Mouse (Mus musculus) CH12.LX (cell line): ENCODE measurements around the gene Slc12a6. TPM values are rescaled to one million over a fixed set of nuclear protein-coding genes. Genes with fewer than 3 reads are reported as not detected.

Experiments
- DNase-seq: peaks from one replicate; pipeline ENCODE4 v3.0.0-alpha.2; 2013; ENCODE audit errors: extremely low read depth
- H3K27ac ChIP-seq: 2 replicates; pipeline ENCODE4 v1.5.1; 2012; ENCODE audit warnings: low read depth, mild to moderate bottlenecking, control low read depth, moderate library complexity; ENCODE audit not compliant: insufficient read depth
- H3K27me3 ChIP-seq: replicated peaks from 2 replicates; pipeline ENCODE3; 2012; ENCODE audit warnings: inconsistent platforms
- H3K36me3 ChIP-seq, 2 experiments: replicated peaks in 1 of 2; 2 replicates each; pipeline versions ENCODE3 to v1.6.1; 2012; ENCODE audit warnings: inconsistent platforms in 1 of 2, low read length in 1 of 2, mild to moderate bottlenecking in 1 of 2, mixed read lengths in 1 of 2, moderate library complexity in 1 of 2; ENCODE audit not compliant: control insufficient read depth in 1 of 2, insufficient read depth in 1 of 2
- H3K4me1 ChIP-seq, 2 experiments: 2 replicates each; pipeline ENCODE4 v1.6.1; 2012; ENCODE audit warnings: inconsistent platforms in 1 of 2, moderate library complexity in 1 of 2; ENCODE audit not compliant: insufficient read depth in 2 of 2, control insufficient read depth in 1 of 2
- H3K4me2 ChIP-seq: 2 replicates; pipeline ENCODE4 v1.6.1; 2012; ENCODE audit warnings: low read depth, mild to moderate bottlenecking, control low read depth; ENCODE audit not compliant: poor library complexity, insufficient read depth, severe bottlenecking
- H3K4me3 ChIP-seq, 3 experiments: fragments of 150-350 bp in 1 of 3; sonication (generic) in 1 of 3; replicated peaks in 1 of 3; 2 replicates each; pipeline versions ENCODE3 to v1.5.1; 2011 to 2012; ENCODE audit warnings: low read depth in 2 of 3, low read length in 2 of 3, mild to moderate bottlenecking in 2 of 3, moderate library complexity in 2 of 3, control low read depth in 1 of 3, improper control_type of control experiment in 1 of 3, inconsistent platforms in 1 of 3, mixed read lengths in 1 of 3; ENCODE audit not compliant: poor library complexity in 1 of 3
- H3K79me2 ChIP-seq: replicated peaks from 2 replicates; pipeline ENCODE4 v1.6.1; 2012; ENCODE audit warnings: mild to moderate bottlenecking, moderate library complexity; ENCODE audit not compliant: control insufficient read depth, poor library complexity, insufficient read depth, severe bottlenecking; ENCODE audit errors: extremely low read depth
- H3K9ac ChIP-seq: 2 replicates; pipeline ENCODE4 v1.6.1; 2012; ENCODE audit warnings: low read depth, mild to moderate bottlenecking, control low read depth, moderate library complexity; ENCODE audit not compliant: insufficient read depth
- H3K9me3 ChIP-seq: replicated peaks from 2 replicates; pipeline ENCODE3; 2012; ENCODE audit warnings: low read length, inconsistent platforms, mixed read lengths
- BHLHE40 ChIP-seq: IDR thresholded peaks from 2 replicates; pipeline ENCODE4 v1.6.1; 2011; ENCODE audit warnings: mild to moderate bottlenecking, low read depth, low read length, improper control_type of control experiment
- CHD2 ChIP-seq: IDR thresholded peaks from 2 replicates; pipeline ENCODE4 v1.6.1; 2011; ENCODE audit warnings: low read length, improper control_type of control experiment
- CTCF ChIP-seq, 2 experiments: IDR thresholded peaks in 1 of 2; conservative IDR thresholded peaks in 1 of 2; 2 replicates each; pipeline ENCODE4 v1.5.1; 2011 to 2012; ENCODE audit warnings: low read depth in 2 of 2, low read length in 2 of 2, improper control_type of control experiment in 1 of 2, inconsistent platforms in 1 of 2, mild to moderate bottlenecking in 1 of 2, moderate library complexity in 1 of 2
- ELF1 ChIP-seq: IDR thresholded peaks from 2 replicates; pipeline ENCODE4 v1.6.1; 2014; ENCODE audit warnings: low read depth, mild to moderate bottlenecking, inconsistent platforms, low read length, improper control_type of control experiment
- EP300 ChIP-seq: IDR thresholded peaks from 2 replicates; pipeline ENCODE4 v1.6.1; 2011; ENCODE audit warnings: low read length, improper control_type of control experiment
- ETS1 ChIP-seq: conservative IDR thresholded peaks from 2 replicates; pipeline ENCODE4 v1.6.1; 2012; ENCODE audit warnings: low read depth, mild to moderate bottlenecking, inconsistent platforms, low read length, improper control_type of control experiment, moderate library complexity
- GABPA ChIP-seq: IDR thresholded peaks from 2 replicates; pipeline ENCODE4 v1.6.1; 2012; ENCODE audit warnings: low read depth, low read length, improper control_type of control experiment, inconsistent platforms; ENCODE audit not compliant: insufficient replicate concordance
- IRF4 ChIP-seq: IDR thresholded peaks from 2 replicates; pipeline ENCODE4 v1.6.1; 2014; ENCODE audit warnings: low read depth, mild to moderate bottlenecking, inconsistent platforms, low read length, improper control_type of control experiment
- JUN ChIP-seq: IDR thresholded peaks from 2 replicates; pipeline ENCODE4 v1.6.1; 2011; ENCODE audit warnings: low read depth, mild to moderate bottlenecking, low read length, improper control_type of control experiment, moderate library complexity; ENCODE audit not compliant: insufficient read depth
- JUND ChIP-seq: conservative IDR thresholded peaks from 2 replicates; pipeline ENCODE4 v1.6.1; 2011; ENCODE audit warnings: low read depth, low read length, improper control_type of control experiment
- KAT2A ChIP-seq: IDR thresholded peaks from 2 replicates; pipeline ENCODE4 v1.6.1; 2012; ENCODE audit warnings: low read length, improper control_type of control experiment, inconsistent platforms; ENCODE audit not compliant: insufficient replicate concordance
- MAFK ChIP-seq: IDR thresholded peaks from 2 replicates; pipeline ENCODE4 v1.6.1; 2011; ENCODE audit warnings: low read length, improper control_type of control experiment; ENCODE audit not compliant: insufficient replicate concordance
- MAX ChIP-seq: IDR thresholded peaks from 2 replicates; pipeline ENCODE4 v1.6.1; 2011; ENCODE audit warnings: low read length, improper control_type of control experiment
- MAZ ChIP-seq: IDR thresholded peaks from 2 replicates; pipeline ENCODE4 v1.6.1; 2012; ENCODE audit warnings: low read depth, mild to moderate bottlenecking, inconsistent platforms, low read length, improper control_type of control experiment, moderate library complexity
- MEF2A ChIP-seq: IDR thresholded peaks from 2 replicates; pipeline ENCODE4 v1.6.1; 2014; ENCODE audit warnings: low read depth, mild to moderate bottlenecking, inconsistent platforms, low read length, improper control_type of control experiment, borderline replicate concordance
- MXI1 ChIP-seq: IDR thresholded peaks from 2 replicates; pipeline ENCODE4 v1.6.1; 2011; ENCODE audit warnings: mild to moderate bottlenecking, low read depth, low read length, improper control_type of control experiment
- NELFE ChIP-seq: IDR thresholded peaks from 2 replicates; pipeline ENCODE4 v1.6.1; 2011; ENCODE audit warnings: low read depth, low read length, improper control_type of control experiment
- NRF1 ChIP-seq: IDR thresholded peaks from 2 replicates; pipeline ENCODE4 v1.6.1; 2014; ENCODE audit warnings: low read depth, mild to moderate bottlenecking, inconsistent platforms, low read length, improper control_type of control experiment, moderate library complexity
- PAX5 ChIP-seq: IDR thresholded peaks from 2 replicates; pipeline ENCODE4 v1.6.1; 2012; ENCODE audit warnings: low read length, inconsistent platforms, mixed read lengths
- POLR2AphosphoS2 ChIP-seq: IDR thresholded peaks from 2 replicates; pipeline ENCODE4 v1.6.1; 2011; ENCODE audit warnings: low read depth, low read length, improper control_type of control experiment
- SIN3A ChIP-seq: IDR thresholded peaks from 2 replicates; pipeline ENCODE4 v1.6.1; 2012; ENCODE audit warnings: low read length, improper control_type of control experiment, inconsistent platforms
- TBP ChIP-seq: conservative IDR thresholded peaks from 2 replicates; pipeline ENCODE4 v1.6.1; 2011; ENCODE audit warnings: low read depth, low read length, improper control_type of control experiment
- TCF12 ChIP-seq: IDR thresholded peaks from 2 replicates; pipeline ENCODE4 v1.6.1; 2014; ENCODE audit warnings: low read depth, mild to moderate bottlenecking, inconsistent platforms, low read length, improper control_type of control experiment
- UBTF ChIP-seq: IDR thresholded peaks from 2 replicates; pipeline ENCODE4 v1.6.1; 2012; ENCODE audit warnings: low read depth, mild to moderate bottlenecking, inconsistent platforms, low read length, improper control_type of control experiment, moderate library complexity
- USF2 ChIP-seq: conservative IDR thresholded peaks from 2 replicates; pipeline ENCODE4 v1.6.1; 2011; ENCODE audit warnings: low read depth, low read length, improper control_type of control experiment
- ZC3H11A ChIP-seq: IDR thresholded peaks from 2 replicates; pipeline ENCODE4 v1.6.1; 2012; ENCODE audit warnings: low read depth, mild to moderate bottlenecking, inconsistent platforms, low read length, improper control_type of control experiment
- ZKSCAN1 ChIP-seq: IDR thresholded peaks from 2 replicates; pipeline ENCODE4 v1.6.1; 2012; ENCODE audit warnings: low read depth, inconsistent platforms, low read length, improper control_type of control experiment, borderline replicate concordance
- ZMIZ1 ChIP-seq: IDR thresholded peaks from 2 replicates; pipeline ENCODE4 v1.6.1; 2012; ENCODE audit warnings: low read depth, mild to moderate bottlenecking, inconsistent platforms, low read length, improper control_type of control experiment
- ZNF384 ChIP-seq: IDR thresholded peaks from 2 replicates; pipeline ENCODE4 v1.6.1; 2012; ENCODE audit warnings: low read depth, low read length, improper control_type of control experiment, inconsistent platforms
- dilution Hi-C: fragments of 300-500 bp; cut with MboI; formaldehyde crosslinking; loops from 2 replicates; pipeline ENCODE4 v1.14.3; 2020; ENCODE audit warnings: low sequenced_read_pairs; ENCODE audit not compliant: extremely low pct_unique_long_range_greater_than_20kb, extremely low pct_ligation_motif_present
- in situ Hi-C: fragments of 300-500 bp; cut with MboI; formaldehyde crosslinking; loops from 3 replicates; pipeline ENCODE4 v1.14.3; 2019; ENCODE audit warnings: low sequenced_read_pairs, low pct_ligation_motif_present, low pct_unique_long_range_greater_than_20kb, mixed read lengths
- polyA plus RNA-seq: library from polyadenylated mRNA; unstranded; fragments of >175 nt; gene quantifications from 2 replicates; pipeline ENCODE4 v1.2.1, GENCODE M21; 2012; ENCODE audit warnings: low read depth; ENCODE audit not compliant: insufficient read length
- total RNA-seq, 2 experiments: library from RNA; depleted of rRNA; stranded (reverse); fragments of 300-350 nt in 1 of 2; fragments of >200 nt in 1 of 2; gene quantifications; 2 replicates each; pipeline ENCODE4 v1.2.3; 2012 to 2014

The Slc12a6 gene
- total and polyA plus RNA-seq, 3 experiments: 7.8 to 14.8 (median 10.5) TPM

GRCm38 (mm10) chr2:112264364-112264763 is 1.3 kb upstream of the Slc12a6 start:
- Histone ChIP-seq H3K79me2 (peaks cover 44% of the 10 kb centered on the region), H3K36me3 (peaks cover 0 to 14% of the 10 kb centered on the region in 2 experiments), H3K4me3 (no peak overlapping the region), H3K4me2 (peak overlapping the region; percentile 97; the same call in 1 of the 2 replicates), H3K27me3 (no peaks in the 10 kb centered on the region), H3K9ac (no peak overlapping the region), H3K27ac (no peak overlapping the region), H3K9me3 (no peaks in the 10 kb centered on the region), H3K4me1 (peaks cover 2 to 34% of the 10 kb centered on the region in 2 experiments; a peak in 2 of 4 replicates)
- TF ChIP-seq ZMIZ1 (no peak), ZKSCAN1 (no peak), JUND (no peak), IRF4 (no peak), TCF12 (no peak), MAZ (no peak), BHLHE40 (no peak), MEF2A (no peak), ZC3H11A (no peak), MAFK (no peak), KAT2A (no peak), GABPA (no peak), NRF1 (no peak), USF2 (no peak), ETS1 (no peak), PAX5 (no peak), POLR2AphosphoS2 (no peak), ELF1 (no peak), EP300 (no peak), MAX (no peak)
- no peak for DNase-seq
- dilution Hi-C loops (no loop called here), in situ Hi-C loops (loop anchor here (10.0 kb wide), 2 partner anchors 100 to 210 kb away; partner anchors contain the start of gene Emc4)

DNA sequence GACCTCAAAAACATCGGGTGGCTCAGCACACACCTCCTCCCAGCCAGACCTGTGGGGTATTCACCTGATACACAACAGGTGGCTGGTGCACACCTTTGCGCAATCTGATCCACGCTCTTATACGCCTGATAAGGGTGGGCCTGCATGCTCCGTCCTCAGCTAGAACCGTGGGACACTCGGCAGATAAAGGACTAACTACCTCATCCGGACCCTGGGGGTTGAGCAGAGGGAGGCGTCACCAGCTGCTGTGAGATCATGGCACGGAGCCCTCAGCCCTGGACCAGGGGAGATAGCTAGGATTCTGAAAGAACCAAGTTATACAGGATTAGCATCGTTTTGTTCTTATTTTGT is 592 bp downstream of the Slc12a6 start, which contains the start of gene Gm21985:
TSS of gene Gm21985 (plus strand) at position 73 of the 351 bp plus-strand sequence.
- peaks cover 2 to 42% of the 10 kb centered on the region in 2 experiments; a peak in 2 of 4 replicates for H3K4me1 ChIP-seq

More for the DNA sequence above, 592 bp downstream of the Slc12a6 start, which contains the start of gene Gm21985:
- in situ Hi-C loops (loop anchor here (10.0 kb wide), 2 partner anchors 99 to 209 kb away; partner anchors contain the start of gene Emc4), dilution Hi-C loops (no loop called here)
- Histone ChIP-seq H3K27ac (peak within 1 kb of the TSS; percentile 85), H3K9ac (peak within 1 kb of the TSS; percentile 93), H3K79me2 (peaks cover 48% of the 10 kb centered on the region), H3K9me3 (no peaks in the 10 kb centered on the region), H3K36me3 (peaks cover 0 to 18% of the 10 kb centered on the region in 2 experiments), H3K4me2 (peak within 1 kb of the TSS; percentile 82)
- TF ChIP-seq TBP: 0 out of 2 replicates have a peak, but pooled peaks have one; percentile 44
- TF ChIP-seq ELF1: no peak
- TF ChIP-seq JUND: no peak
- no peak for TF ChIP-seq NELFE
- TF ChIP-seq SIN3A: peak; percentile 14; the same call in 1 of the 2 replicates
- TF ChIP-seq ZNF384: no peak
- no peak for TF ChIP-seq CHD2
- no peak for TF ChIP-seq IRF4
- no peak for TF ChIP-seq USF2
- TF ChIP-seq CTCF (conservative IDR thresholded peaks at IDR 0.05 in 1 of 2, IDR thresholded peaks at IDR 0.05 in 1 of 2; ENCODE audit: low read depth in 2 of 2, low read length in 2 of 2): no peak
- no peak for TF ChIP-seq MAFK
- TF ChIP-seq UBTF: 0 out of 2 replicates have a peak, but pooled peaks have one; percentile 31
- no peak for TF ChIP-seq JUN
- TF ChIP-seq PAX5: no peak
- TF ChIP-seq MAX: no peak
- TF ChIP-seq MXI1: peak; percentile 28; the same call in 1 of the 2 replicates
- no peak for TF ChIP-seq TCF12
- no peak for TF ChIP-seq KAT2A
- no peak for TF ChIP-seq ZC3H11A
- TF ChIP-seq GABPA: no peak
- TF ChIP-seq, all 38 proteins: peak for 4
- DNase-seq: peak; percentile 71
- Histone ChIP-seq H3K4me3 (peak within 1 kb of the TSS; percentile 81 to 88 (median 83)), H3K27me3 (no peaks in the 10 kb centered on the region)
